Mouse (Mus musculus): ENCODE measurements around the gene Por. TPM values are rescaled to one million over a fixed set of nuclear protein-coding genes. Genes with fewer than 3 reads are reported as not detected.

Por gene
- total RNA-seq, 2 experiments from 2014 or later = 54.0 to 55.5 TPM

DNA sequence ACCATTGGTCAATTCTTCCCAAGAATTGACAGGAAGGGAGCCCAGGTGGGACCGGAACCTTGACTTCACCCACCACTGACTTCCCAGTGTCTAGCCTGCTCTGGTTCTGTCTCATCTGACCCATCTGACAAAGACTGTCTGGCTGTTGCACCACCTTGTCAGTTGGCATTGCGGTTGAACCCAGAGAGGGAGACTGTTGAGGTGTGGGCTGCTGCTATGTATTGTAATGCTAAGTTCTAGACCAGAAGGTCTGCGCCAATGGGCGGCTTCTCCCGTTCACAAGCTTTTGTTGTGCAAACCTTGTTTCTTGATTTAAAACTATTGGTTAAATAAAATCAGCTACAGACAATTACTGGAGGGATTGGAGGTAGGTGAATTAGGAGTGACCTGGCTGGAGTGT, 12.7 kb upstream of the Por start:
- no peak for DNase-seq

DNA sequence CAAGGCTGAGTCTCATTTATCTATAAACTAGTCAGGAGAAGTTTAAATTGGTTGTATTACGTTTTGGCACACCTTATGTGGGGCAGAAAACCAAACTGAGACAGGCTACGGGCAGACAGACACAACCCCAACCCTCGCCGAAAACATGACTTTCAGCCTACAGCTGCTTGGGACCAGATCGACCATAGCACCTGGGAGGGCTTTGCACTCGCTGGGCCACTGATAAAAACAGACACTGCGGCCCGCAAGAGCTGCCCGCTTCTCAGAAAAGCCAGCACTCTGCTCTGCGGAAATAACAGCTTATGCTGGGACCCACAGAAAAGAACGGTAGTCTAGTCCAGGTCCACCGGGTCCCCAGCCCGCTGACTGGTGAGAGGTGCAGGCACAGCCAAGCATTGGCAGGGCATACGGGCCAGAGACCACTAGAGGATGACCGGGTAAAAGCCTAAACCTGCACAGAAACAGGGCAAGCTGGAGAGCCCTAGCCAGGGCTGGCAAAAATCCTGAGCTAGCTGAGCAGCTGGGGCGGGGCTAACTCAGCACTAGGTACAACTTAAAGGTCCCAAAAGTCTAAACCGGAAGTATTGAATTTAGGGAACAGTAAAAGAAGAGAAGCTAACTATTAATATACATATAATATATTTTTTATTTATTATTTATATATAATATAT, 12.0 kb upstream of the Por start:
- no peak for DNase-seq

DNA sequence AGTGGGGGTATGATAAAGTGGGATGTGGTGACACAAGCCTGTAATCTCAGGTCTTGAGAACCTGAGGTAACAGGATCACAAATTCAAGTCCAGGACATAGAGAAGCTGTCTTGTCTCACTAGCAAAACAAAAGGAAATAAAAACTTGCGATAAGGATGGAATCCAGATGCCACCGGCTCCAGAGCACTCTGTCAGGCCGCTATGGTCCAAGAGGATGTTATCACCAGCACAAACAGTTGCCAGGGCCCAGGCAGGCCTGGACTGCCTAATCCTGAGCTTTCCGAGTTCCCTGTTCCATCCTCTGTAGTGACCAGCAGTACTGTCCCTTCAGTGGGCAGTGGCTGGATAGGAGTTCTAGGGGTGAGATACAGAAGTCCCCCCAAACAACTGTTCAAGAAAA, 9.9 kb upstream of the Por start:
- no peak for DNase-seq

DNA sequence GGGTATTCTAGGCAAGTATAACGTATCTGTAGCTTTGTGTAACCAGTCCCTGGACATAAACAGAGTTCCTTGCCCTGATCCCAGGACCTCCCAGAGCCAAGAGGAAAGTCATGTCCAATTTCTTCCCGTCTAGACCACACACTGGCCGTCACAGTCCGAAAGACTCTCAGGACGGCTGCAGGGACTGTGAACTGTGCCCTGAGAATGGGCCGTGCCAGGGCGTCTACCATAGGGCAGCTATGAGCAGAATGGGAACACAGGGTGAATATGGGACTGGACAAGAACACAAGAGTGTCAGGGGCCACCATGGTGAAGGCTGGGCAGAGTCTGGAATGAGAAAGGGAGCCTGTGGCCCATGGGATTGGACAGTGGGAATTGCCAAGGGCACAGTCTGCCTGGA, 9.3 kb upstream of the Por start:
- DNase-seq = no peak

DNA sequence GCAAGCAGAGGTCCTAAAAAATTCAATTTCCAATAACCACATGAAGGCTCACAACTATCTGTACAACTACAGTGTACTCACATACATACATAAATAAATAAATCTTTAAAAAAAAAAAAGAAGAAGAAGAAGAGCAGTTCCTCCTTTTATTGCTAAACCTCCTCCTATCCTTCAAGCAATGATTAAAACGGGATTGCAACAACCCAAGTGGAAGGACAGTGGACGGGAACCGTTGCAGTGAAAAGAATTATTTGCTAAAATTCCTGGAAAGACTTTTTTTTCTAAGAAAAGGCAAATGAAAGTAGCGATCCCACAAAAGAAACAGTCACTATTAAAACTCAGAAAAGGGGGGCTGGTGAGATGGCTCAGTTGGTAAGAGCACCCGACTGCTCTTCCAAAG, 2.9 kb upstream of the Por start:
- no peak for DNase-seq

DNA sequence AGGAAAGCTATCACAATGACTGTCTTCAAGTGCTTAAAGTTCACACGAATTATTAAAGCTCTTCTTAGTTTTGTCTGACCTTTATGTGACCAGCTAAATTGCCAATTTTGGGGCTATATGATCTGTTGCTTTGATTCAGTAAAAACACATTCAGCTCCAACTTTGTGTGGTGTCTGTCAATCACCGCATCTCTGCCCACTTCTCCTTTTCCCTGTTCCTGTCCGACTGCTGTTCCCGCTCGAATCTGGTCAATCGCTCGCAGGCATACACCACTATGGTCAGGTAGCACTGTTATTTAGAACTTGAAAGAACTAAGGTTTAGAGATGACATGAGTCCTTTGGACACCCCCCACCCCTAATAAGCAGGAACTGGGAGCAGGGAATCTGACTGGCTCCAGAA, 1.8 kb upstream of the Por start:
- no peak for DNase-seq

DNA sequence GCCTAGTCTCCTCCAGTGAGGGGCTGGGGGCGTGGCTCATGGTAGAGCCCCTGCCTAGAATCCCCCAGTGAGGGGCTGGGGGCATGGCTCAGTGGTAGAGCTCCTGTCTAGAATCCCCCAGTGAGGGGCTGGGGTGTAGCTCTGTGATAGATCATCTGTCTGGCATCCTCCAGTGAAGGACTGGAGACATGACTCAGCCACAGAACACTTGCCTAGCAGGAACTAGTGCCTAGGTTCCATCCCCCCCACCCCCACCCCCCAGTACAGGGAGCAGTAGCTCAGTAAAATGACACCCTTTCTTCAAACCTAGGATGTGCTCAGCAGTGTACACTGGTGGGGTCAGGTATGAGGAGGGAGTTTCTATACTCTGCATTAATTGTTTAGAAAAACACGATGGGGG, 1.0 kb downstream of the Por start:
- no peak for DNase-seq

DNA sequence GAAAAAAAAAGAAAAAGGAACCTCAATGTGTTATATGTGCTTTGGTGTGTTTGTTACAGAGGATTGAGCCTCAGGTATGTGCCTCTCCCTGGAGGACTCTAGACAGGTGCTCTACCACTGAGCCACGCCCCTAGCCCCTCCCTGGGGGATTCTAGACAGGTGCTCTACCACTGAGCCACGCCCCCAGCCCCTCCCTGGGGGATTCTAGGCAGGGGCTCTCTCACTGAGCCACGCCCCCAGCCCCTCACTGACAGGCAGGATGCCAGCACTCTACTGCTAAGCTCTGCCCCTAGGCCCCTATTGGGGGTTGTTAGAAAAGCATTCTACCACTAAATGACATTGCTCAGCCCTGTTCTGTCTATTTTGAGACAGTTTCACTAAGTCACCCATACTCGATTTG, 2.7 kb downstream of the Por start:
- no peak for DNase-seq

DNA sequence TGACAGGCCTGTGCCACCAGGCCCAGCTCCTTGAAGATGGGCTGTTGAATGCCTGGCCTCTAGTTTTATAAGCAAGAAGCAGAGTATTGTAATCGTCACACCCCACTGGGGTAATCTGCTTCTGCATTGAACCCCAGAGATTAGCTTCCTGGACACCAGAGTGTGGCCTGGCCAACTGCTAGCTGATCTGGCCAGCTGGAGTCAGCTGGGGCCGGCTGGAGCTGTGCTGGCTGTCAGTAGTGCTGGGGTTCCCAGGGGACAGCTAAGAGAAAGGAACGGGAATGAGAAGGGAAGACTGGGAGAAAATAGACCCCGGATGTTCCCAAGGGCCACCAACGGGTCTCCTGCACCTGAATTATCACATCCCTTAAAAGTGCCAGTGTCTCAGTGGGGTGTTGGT, 3.1 kb downstream of the Por start:
- DNase-seq = peak; percentile 70

DNA sequence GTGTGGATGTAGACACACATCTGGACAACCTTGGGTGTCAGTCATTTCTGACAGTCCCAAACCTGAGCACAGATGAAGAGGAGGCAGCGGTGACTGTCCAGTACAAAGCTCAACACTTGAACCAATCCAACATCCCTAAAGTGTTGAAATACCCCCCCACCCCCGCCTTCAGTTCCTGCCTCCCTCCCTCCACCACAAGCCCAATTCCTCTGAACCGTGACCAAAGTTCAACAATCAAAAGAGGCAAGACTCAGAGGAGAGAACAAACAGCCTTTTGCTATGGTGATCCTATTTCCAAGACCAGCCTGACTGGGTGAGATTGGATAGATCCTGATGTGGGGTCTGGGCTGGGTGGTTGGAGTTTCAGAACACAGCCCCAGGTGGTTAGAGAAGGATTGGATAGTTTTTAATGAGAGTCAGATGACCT, 4.5 kb downstream of the Por start:
- no peak for DNase-seq

DNA sequence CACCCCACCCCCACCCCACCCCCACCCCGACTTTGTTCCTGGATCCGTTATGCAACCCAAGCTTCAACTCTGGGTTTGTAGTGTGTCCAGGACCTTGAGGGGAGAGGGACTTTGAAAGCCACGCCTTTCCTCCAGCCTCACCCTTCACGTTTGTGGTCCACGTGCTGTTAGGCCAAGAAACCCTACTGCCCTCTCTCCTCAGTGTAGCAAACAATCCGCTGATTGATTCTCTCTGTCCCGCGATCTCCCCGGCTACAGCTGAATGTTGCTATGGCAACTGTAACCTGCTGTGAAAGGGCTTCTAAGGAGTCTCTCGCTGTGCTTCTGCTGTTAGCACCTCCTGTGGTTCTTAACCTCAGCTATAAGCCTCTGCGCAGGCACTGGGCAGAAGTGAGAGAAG, 5.0 kb downstream of the Por start:
- peak; percentile 22 for DNase-seq

DNA sequence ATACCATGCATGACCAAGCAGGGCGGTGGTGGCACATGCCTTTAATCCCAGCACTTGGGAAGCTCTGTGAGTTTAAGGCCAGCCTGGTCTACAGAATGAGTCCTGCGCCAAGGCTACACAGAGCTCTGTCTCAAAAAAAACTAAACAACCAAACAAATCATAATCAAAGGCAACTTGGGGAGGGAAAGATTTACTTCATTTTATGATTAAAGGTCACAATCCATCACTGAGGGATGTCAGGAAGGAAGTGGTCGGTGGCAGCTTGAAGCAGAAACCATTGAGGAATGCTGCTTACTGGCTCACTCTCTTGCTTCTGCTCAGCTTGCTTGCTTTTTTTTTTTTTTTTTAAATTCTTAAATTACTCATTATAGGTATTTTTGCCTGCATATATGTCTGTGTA, 6.9 kb downstream of the Por start:
- no peak for DNase-seq

DNA sequence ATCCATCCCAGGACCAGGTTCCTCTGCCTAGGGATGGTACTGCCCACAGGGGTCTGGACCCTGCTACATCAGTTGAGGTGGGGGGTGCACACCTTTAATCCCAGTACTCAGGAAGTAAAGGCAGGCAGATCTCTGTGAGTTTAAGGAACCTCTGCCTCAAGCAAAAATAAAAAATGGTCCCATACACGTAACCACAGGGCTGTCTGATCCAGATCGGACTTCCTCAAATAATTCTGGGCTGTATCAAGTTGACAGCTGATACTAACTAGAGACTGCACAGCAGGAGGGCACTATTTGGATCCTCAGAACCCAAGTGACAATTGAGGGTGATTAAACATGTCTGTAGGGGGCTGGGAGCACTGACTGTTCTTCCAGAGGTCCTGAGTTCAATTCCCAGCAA, 7.4 kb downstream of the Por start:
- no peak for DNase-seq

DNA sequence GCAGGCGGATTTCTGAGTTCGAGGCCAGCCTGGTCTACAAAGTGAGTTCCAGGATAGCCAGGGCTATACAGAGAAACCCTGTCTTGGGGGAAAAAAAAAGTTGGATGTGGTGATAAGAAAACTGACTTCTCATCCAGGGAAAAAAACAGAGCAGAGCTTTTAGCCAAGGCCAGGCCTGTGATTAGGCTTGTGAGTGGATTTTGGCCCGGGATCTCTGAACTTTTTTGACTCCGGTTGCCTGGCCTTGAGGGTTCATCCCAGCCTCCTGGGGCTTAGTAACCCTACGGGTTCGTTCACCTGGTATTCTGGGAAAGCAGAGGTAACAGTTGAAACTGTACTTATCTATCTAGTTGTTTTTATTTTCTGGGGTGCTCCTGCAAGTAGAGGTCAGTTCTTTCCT, 8.6 kb downstream of the Por start:
- no peak for DNase-seq

DNA sequence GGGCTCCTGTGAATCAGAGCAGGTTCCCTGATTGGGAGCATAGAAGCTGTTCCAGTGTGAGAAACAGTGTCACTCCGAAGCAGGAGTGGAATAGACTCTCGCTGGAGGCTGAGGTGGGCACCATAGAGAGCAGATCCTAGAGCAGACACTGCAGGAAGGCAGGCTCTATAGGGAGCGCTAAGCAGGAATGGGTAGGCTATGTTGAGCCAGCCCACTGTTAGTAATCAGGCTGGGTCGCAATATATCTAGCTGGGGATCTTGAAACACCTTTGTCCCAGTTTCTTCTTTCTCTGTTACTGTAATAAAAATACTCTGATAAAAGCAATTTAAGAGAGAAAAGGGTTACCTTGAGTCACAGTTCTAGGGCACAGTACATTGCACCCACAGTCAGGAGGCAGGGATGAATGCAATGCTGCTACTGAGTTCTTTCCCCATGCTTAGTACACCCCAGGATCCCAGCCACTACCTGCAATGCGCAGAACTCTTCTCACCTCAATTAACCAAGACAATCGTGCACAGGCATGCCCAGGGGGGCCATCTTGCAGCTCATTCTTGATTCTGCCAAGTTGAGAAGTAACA, 11.2 kb downstream of the Por start:
- DNase-seq = no peak

DNA sequence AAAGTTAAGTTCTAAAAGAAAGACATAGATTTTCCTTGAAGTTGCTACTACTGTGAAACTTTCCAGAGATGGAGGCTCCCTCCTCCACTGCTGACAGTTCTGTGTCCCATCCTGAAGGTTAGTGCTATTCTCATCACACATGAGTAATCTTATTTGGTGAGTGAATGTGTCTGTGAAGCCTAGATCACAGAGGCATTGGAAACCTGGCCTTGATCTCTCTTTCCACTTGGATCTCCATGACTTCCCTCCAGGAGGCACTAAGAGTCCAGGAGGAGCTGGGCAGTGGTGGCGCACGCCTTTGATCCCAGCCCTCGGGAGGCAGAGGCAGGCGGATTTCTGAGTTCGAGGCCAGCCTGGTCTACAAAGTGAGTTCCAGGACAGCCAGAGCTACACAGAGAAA, 12.2 kb downstream of the Por start:
- no peak for DNase-seq

DNA sequence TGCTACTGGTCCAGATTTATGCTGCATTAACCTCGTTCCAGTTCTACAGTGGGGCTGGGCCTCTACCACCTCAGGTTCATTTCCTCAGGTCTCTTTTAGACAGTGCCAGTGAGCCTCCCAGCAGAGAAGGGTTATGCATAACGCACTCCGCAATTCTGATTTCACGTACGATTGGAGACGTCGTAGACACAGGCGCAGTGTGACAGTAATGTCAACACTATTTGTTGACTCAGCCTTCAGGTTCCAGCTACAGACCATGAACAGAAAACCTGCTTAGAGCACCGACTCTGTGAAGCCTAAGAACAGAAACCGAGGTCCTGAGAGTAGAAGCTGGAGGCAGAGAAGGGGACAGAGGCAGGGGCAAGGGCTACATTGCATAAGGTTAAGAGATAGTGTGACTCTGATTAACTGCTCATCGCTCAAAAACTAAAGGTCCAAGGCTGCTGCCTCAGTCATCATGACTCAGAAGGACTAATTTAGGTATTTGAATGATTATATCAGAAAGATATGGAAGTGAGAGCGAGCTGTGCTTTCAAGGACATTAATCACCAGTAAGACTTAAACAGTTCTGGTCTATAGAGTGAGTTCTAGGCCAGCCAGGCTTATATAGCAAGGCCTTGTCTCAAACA, 13.2 kb downstream of the Por start:
- no peak for DNase-seq

DNA sequence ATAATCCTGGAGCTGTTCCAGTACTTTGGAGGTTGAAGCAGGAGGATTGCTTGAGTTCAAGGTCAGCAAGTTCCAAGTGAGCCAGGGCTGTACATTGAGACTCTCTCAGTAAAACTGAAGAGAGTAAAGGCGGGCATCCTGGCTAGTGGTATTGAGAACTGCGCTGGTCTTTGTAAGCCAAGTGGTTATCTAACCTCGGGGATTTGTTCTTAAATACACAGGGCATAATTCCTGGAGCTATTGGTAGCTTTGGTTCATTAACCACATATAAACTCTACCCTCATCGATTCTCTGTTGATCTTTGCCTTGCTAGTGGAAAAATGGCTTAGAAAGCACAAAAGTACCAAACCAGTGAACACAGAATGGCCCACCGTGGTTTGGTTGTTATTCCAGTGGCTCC, 20.6 kb downstream of the Por start:
- DNase-seq = no peak

DNA sequence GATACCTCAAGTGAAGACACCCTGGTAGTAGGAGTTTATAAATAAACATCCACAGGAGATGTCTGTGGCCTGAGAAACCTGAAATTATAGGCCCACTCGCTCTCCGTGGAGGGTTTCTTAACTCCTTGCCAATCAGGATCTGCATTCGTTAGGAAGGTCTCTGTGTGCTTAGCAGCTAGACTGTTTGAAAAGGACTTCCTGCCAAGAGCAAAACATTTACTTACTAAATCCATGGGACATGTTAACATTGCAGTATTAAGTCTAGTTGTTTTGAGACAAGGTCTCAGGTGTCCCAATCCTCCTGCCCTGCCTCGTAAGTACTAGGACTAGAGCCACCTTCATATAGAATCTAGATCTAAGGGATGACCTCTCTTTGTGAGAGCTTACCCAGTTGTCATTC, 21.4 kb downstream of the Por start:
- no peak for DNase-seq

DNA sequence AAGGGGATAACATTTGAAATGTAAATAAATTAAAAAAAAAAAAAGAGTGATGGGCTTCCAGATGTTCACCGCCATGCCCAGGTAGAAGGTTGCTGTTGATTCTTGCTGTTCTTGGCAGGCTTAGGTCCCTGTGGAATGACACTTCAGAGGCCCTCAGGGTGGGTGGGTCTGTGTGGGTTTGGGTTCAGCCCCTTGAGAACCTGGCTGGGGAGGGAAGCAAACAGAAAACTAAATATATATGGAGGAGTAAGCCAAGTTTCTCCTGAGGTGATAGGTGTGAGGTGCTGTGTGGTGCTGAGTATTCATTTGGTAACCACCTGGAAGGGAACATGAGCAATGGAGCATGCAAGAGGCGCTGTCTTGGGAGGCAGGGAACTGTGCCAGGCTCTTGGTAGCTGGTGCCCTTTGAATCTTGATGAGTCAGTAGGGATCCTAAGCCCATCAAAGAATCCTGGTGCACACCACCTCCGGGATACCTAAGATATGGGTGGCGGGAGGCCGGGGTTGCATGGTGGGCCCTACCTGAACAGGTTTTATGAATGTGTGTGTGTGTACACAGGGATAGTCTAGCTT, 23.5 kb downstream of the Por start:
- no peak for DNase-seq

DNA sequence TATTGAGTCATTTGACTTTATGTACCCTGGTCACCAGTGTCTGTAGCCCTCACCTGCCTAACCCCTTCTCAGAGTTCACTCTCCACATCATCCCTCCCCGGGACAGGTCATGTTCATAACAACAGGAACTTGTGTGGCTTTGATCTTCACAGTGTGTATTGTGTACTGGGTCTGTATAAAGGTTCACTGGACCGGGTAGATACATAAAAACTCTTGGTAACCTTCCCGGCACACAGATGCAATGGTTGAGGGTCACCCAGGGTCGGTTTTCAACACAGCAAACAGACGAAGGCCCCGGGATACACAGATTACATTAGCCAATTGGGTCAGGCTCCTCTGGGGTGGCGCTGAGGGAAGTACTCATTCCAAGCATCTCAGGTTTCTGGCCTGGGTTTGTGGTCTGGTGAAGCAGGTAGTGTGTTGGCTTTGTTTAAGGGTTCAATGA, 25.5 kb downstream of the Por start:
- no peak for DNase-seq

DNA sequence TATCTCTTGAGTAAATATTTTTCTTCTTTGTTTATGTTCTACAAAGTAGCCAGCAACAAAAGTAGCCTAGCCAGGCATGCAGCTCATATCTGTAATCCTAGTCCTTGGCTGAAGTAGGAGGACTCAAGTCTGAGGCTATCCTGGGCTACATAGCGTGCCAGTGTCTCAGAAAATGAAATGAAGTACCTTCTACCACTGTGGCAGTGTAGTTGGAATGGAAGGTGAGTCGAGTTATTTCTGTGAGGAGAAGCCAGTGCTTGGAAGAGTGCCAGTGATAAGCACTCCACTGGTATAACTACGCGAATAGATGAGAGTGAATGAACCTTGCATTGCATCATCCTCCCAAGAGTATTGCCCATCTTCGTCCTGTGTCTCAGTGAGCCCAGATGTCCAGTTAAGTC, 27.9 kb downstream of the Por start:
- DNase-seq = no peak

DNA sequence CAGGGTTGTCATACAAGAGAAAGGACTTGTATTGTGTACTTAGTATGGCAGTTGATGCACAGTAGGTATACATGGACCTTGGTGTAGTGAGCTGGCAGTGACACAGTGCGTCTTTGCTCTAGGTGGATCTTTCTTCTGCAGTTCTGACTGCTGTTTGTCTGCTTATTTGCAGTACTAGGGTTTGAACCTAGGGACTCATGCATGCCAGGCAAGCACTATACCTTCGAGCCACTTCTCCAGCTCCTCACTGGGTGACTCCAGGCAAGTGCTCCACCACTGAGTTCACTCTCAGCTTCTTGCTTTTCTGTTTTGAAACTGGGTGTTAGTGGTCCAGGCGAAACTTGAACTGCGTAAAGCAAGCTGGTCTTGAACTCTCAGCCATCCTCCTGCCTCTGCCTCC, 31.8 kb downstream of the Por start:
- no peak for DNase-seq

DNA sequence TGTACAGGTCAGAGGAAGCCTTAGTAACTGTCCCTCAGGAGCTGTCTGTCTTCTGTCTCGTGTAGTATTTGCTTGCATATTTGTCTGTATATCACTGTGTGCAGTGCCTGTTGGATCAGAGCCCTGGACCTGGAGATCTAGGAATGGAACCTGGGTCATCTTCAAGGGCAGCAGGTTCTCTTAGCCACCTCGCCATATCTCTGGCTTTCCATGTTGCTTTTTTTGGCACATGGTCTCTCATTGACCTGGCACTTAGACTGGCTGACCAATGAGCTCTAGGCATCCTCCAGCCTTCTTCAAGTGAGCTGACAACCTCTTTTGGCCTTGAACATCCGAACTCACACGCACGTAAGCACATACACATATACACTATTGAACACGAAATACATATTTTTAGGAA, 32.4 kb downstream of the Por start:
- DNase-seq = no peak
